Mouse (Mus musculus) ES-Bruce4 (cell line): ENCODE measurements around the gene Ddias. TPM values are rescaled to one million over a fixed set of nuclear protein-coding genes. Genes with fewer than 3 reads are reported as not detected.

Experiments used
- H3K27ac ChIP-seq: 2 replicates; pipeline ENCODE4 v1.5.1; 2012; ENCODE audit warnings: low read length, inconsistent platforms; ENCODE audit not compliant: insufficient read depth
- H3K27me3 ChIP-seq: 2 replicates; pipeline ENCODE4 v1.6.1; 2012; ENCODE audit warnings: mild to moderate bottlenecking, low read length, inconsistent platforms; ENCODE audit not compliant: control insufficient read depth, poor library complexity, insufficient read depth, severe bottlenecking
- H3K36me3 ChIP-seq: 2 replicates; pipeline ENCODE4 v1.6.1; 2012; ENCODE audit warnings: inconsistent platforms, mild to moderate bottlenecking, low read length, moderate library complexity; ENCODE audit not compliant: control insufficient read depth, poor library complexity, insufficient read depth, severe bottlenecking
- H3K4me1 ChIP-seq: one replicate; pipeline ENCODE4 v1.8.1; 2011; ENCODE audit warnings: low read length; ENCODE audit not compliant: control insufficient read depth, insufficient read depth
- H3K4me3 ChIP-seq: 2 replicates; pipeline ENCODE4 v1.5.1; 2011; ENCODE audit warnings: low read depth, mild to moderate bottlenecking, low read length
- H3K9ac ChIP-seq: 2 replicates; pipeline ENCODE4 v1.6.1; 2012; ENCODE audit warnings: low read depth, mild to moderate bottlenecking, inconsistent platforms; ENCODE audit not compliant: poor library complexity, severe bottlenecking
- H3K9me3 ChIP-seq: replicated peaks from 2 replicates; pipeline ENCODE4 v1.6.1; 2012; ENCODE audit warnings: mild to moderate bottlenecking, low read length, inconsistent platforms; ENCODE audit not compliant: control insufficient read depth, poor library complexity, insufficient read depth, severe bottlenecking
- CTCF ChIP-seq: IDR thresholded peaks from one replicate; pipeline ENCODE4 v1.8.1; 2011; ENCODE audit warnings: low read depth, low read length
- EP300 ChIP-seq: IDR thresholded peaks from 2 replicates; pipeline ENCODE4 v1.6.1; 2011; ENCODE audit warnings: low read depth, low read length; ENCODE audit not compliant: insufficient read depth
- POLR2A ChIP-seq: IDR thresholded peaks from one replicate; pipeline ENCODE4 v1.8.1; 2011; ENCODE audit warnings: low read length; ENCODE audit not compliant: insufficient read depth
- polyA plus RNA-seq: library from polyadenylated mRNA; stranded (reverse); fragments of >200 nt; gene quantifications from 2 replicates; pipeline ENCODE4 v1.2.4, GENCODE M21; 2011; ENCODE audit warnings: low read depth; ENCODE audit not compliant: missing spikeins, insufficient read depth, insufficient read length

Ddias gene
- polyA plus RNA-seq, 1 experiment, result 64.5 TPM

DNA sequence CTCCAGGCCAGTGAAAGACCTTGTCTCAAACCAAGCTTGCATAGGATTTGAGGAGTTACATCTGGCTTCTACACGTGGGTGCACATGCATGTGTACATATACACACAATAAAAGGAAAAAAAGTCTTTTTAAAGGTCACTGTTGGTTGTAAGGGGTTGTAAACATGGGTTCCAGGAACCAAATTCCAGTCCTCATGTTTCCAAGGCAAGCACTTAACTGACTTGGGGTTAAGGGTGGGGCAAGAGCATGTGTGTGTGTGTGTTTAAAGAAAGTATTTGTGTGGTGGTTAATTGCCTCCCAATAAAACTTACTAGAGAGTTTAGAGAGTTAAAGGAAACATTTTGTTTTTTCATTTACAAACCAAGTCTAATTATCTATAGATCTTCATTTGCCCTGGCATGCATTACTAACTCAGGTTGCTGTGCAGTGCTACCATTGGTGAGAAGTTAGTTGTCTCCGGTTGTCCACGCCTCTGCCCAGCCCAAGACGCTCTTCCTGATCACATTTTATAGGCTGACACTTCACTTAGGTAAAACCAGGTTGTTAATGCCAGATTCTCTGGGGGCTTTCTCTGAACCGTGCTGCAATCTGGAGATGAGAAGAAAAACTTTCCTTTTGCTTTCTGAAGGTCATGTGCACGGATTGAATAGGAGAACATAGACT is 11.1 kb upstream of the Ddias start:
- Histone ChIP-seq H3K9ac (no peak overlapping the region), H3K36me3 (no peaks in the 10 kb centered on the region; the same call in 1 of the 2 replicates), H3K4me1 (no peaks in the 10 kb centered on the region), H3K9me3 (0 out of 2 replicates have a peak, but pooled peaks cover 2% of the 10 kb centered on the region), H3K4me3 (no peak overlapping the region), H3K27me3 (no peaks in the 10 kb centered on the region), H3K27ac (no peak overlapping the region)
- TF ChIP-seq CTCF (no peak), EP300 (no peak), POLR2A (no peak)

GRCm38 (mm10) chr7:92883850-92884716 is 10.0 kb upstream of the Ddias start:
- Histone ChIP-seq H3K27ac (no peak overlapping the region), H3K27me3 (no peaks in the 10 kb centered on the region), H3K4me3 (no peak overlapping the region), H3K9me3 (peaks cover 2% of the 10 kb centered on the region; the same call in 1 of the 2 replicates), H3K4me1 (no peaks in the 10 kb centered on the region), H3K9ac (no peak overlapping the region), H3K36me3 (peaks cover 3% of the 10 kb centered on the region; the same call in 1 of the 2 replicates)
- TF ChIP-seq CTCF (no peak), POLR2A (no peak), EP300 (no peak)

GRCm38 (mm10) chr7:92878575-92879285 is 4.7 kb upstream of the Ddias start:
- no peaks in the 10 kb centered on the region for H3K27me3 ChIP-seq
- peaks cover 2% of the 10 kb centered on the region for H3K4me1 ChIP-seq
- no peak overlapping the region for H3K4me3 ChIP-seq
- TF ChIP-seq POLR2A (no peak), CTCF (no peak), EP300 (no peak)
- H3K9ac ChIP-seq, result no peak overlapping the region
- H3K27ac ChIP-seq, result no peak overlapping the region
- peaks cover 2% of the 10 kb centered on the region; the same call in 1 of the 2 replicates for H3K9me3 ChIP-seq
- H3K36me3 ChIP-seq, result 0 out of 2 replicates have a peak, but pooled peaks cover 3% of the 10 kb centered on the region

- H3K27me3 ChIP-seq, result no peaks in the 10 kb centered on the region
- peaks cover 13% of the 10 kb centered on the region for H3K36me3 ChIP-seq
- H3K4me3 ChIP-seq, result no peak overlapping the region
- no peak for TF ChIP-seq CTCF
- no peak for TF ChIP-seq POLR2A
- TF ChIP-seq EP300, result no peak
- peaks cover 4% of the 10 kb centered on the region for H3K4me1 ChIP-seq
- peak overlapping the region; percentile 88; the same call in 1 of the 2 replicates for H3K9ac ChIP-seq
- no peak overlapping the region for H3K27ac ChIP-seq
- no peaks in the 10 kb centered on the region; the same call in 1 of the 2 replicates for H3K9me3 ChIP-seq
These were observed 2.5 kb upstream of the Ddias start for GRCm38 (mm10) chr7:92876538-92876937.

GRCm38 (mm10) chr7:92876066-92876465 is 2.0 kb upstream of the Ddias start:
- H3K4me3 ChIP-seq, result no peak overlapping the region
- peaks cover 4% of the 10 kb centered on the region for H3K4me1 ChIP-seq
- H3K9ac ChIP-seq, result peak overlapping the region; percentile 88; the same call in 1 of the 2 replicates
- no peaks in the 10 kb centered on the region for H3K27me3 ChIP-seq
- no peak for TF ChIP-seq POLR2A
- TF ChIP-seq CTCF, result no peak
- no peak for TF ChIP-seq EP300
- peaks cover 18% of the 10 kb centered on the region for H3K36me3 ChIP-seq
- no peaks in the 10 kb centered on the region; the same call in 1 of the 2 replicates for H3K9me3 ChIP-seq
- peak overlapping the region; percentile 19; the same call in 1 of the 2 replicates for H3K27ac ChIP-seq
